Mouse (Mus musculus): ENCODE results near the gene BC048562. TPM values are rescaled to one million over a fixed set of nuclear protein-coding genes. Genes with fewer than 3 reads are reported as not detected.
A peak's percentile ranks its signal among the peaks of the same experiment; 100 is the strongest.

BC048562 gene
- total RNA-seq, 2 experiments from 2014 or later: not detected

DNA sequence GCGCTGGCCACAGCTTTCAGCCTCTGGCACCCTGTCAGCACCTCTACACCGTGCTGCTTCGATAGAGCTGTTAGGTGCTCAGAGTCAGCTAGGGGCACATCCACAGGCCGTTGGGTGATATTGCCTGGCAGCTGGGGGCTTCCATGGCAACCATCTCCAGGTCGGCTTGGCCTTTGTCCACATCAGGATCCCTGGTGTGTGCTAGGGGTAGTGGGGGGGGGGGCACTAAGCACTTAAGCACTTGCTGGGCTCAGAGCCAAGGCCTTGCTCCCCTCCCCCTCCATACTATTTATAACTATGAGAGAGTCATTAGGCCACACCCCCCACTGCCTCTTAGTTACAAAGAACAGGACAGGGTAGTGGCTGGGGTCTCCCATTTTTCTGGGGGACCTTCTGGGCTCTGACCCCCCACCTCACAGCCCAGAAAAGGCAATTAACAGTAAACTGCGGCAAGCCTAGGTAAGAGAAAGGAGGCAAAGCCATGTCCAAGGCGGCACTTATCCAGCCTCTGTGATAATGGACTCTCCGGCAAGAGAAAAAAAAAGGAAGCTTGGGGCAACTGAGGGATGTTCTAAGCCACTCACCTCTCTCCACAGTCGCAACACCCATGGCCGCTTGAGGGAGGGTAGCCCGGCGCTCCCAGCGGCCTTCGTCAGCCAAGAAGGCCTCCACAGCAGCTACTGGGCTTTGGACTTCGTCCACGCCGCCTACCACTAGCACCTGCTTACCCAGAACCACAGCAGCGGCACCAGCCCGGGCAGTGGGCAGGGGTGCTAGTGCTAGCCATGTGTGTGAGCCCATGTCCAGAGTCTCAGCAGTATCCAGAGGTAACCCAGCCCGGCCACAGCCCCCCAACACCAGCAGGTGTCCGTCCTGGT, 14.2 kb downstream of the BC048562 start:
- no peak for DNase-seq (ENCODE audit: low spot score in 2 of 2)

DNA sequence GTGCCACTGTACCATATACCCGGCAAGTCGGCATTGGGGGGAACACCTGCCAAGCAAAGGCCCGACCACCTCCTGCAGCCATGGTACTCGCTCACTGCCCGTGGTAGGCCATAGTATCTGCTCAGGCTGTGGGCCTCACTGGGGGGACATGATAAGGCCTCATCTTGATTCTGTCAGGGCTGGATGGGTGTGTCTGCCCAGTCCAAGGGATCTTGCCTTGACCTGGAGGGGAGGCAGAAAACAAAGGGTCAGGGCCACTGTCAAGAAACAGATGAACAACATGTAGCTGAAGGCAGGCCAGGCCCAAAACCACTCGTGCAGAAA, 14.8 kb downstream of the BC048562 start:
- DNase-seq (ENCODE audit: low spot score in 2 of 2): no peak

- no peak for DNase-seq (ENCODE audit: low spot score in 2 of 2)
Measured at GRCm38 (mm10) chr9:108451519-108452160, 15.4 kb downstream of the BC048562 start.

DNA sequence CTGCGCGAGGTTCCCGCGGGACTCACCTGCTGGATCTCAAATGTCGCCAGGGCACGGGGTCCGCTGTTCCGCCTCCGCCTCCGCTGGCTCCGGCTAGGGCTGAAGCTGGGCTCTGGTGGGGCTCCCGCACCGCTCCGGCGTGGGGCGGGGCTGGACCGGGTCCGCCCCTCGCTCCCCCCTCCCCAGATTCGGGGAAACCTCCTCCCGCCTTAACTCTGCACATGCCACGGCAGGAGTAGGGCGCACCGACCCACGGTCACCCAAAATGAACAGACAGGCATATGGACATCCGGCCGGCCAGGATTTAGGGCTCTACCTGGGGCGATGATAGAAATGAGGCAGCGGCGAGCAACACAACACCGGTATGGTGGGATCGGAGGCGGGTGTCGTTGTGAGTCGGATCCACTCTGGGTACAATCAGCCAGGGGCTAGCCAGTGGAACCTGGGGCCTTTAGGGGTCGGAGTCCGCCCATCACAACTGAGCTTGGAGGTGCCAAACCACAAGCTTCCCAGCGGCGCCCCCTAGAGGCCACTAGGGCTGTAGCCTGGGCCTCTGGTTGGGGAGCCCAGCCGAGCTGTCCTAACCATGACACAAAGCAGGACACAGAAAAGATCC, 16.1 kb downstream of the BC048562 start:
- peak; percentile 79 to 87 for DNase-seq (ENCODE audit: low spot score in 2 of 2)

- no peak for DNase-seq (ENCODE audit: low spot score in 2 of 2)
Measured at GRCm38 (mm10) chr9:108452911-108453310, 16.6 kb downstream of the BC048562 start.

GRCm38 (mm10) chr9:108453458-108453857, 17.2 kb downstream of the BC048562 start:
- no peak for DNase-seq (ENCODE audit: low spot score in 2 of 2)

- DNase-seq (ENCODE audit: low spot score in 2 of 2): no peak
Measured at GRCm38 (mm10) chr9:108454429-108454828, 18.1 kb downstream of the BC048562 start.

- no peak for DNase-seq (ENCODE audit: low spot score in 2 of 2)
Measured at GRCm38 (mm10) chr9:108455747-108456571, 19.7 kb downstream of the BC048562 start.

DNA sequence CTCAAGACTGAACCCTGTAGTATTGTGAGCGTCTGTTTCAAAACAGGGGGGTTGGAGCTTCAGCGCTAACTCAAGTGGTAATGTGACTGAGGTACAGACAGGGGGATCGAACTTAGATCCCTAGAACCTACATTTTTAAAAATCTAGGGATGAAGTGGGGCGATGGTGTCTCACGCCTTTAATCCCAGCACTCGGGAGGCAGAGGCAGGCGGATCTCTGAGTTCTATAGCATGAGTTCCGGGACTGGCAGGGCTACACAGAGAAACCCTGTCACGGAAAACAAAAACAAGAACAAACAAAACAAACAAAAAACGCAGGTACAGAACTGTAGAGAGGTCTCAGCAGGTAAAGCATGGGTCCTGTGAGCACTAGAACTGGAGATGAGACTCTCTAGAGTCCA, 20.7 kb downstream of the BC048562 start:
- DNase-seq (ENCODE audit: low spot score in 2 of 2): no peak

GRCm38 (mm10) chr9:108459939-108460318, 23.6 kb downstream of the BC048562 start:
- DNase-seq (ENCODE audit: low spot score in 2 of 2): no peak

DNA sequence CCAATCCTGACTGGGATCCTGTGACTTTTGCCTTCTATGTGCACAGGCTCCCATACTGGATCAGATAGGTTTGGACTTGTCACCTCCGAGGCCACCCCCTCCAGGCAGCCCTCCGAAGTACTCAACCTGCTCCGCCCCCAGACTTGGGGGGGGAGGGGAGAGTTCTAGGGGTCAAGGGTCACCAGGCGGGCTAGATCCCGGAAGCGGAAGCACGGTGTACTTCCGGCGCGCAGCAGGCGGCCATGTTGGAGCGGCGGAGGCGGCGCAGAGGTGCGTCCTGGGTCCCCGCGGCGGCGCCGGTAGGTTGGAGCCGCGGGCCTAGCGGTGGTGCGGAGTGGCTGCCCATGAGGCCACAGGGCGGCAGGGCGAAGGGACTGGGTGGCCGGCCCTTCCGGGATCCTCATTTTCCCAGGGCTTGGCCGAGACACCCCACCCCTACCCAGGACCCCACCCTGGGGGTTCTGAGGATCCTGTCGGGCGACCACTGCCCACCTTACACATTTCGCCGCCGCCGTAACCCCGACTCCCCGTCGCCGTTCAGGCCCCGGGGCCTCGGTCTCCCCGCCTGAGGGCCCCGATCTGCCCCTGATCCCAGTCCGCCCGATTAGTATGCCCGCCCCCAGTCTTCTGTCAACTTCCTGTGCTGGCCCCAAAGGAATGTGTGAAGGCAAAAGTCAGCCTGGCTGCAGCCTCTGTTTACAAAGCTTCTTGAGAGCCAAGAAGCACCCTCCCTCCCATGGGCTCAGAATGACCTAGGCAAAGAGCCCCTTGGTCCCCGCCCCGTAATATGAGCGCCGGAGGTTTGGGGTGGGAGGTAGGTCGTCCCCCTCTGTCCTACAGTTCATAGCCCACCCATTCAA, 24.3 kb downstream of the BC048562 start, which contains the start of gene Ccdc71:
Ccdc71 (plus strand) TSS at position 209 of the 860 bp plus-strand sequence.
- DNase-seq (ENCODE audit: low spot score in 2 of 2): peak; percentile 62 to 77

- no peak for DNase-seq (ENCODE audit: low spot score in 2 of 2)
Measured at GRCm38 (mm10) chr9:108461181-108461631, 24.9 kb downstream of the BC048562 start, which contains the start of gene Klhdc8b. Gene Klhdc8b, minus strand, starts transcription at chr9:108461581.

DNA sequence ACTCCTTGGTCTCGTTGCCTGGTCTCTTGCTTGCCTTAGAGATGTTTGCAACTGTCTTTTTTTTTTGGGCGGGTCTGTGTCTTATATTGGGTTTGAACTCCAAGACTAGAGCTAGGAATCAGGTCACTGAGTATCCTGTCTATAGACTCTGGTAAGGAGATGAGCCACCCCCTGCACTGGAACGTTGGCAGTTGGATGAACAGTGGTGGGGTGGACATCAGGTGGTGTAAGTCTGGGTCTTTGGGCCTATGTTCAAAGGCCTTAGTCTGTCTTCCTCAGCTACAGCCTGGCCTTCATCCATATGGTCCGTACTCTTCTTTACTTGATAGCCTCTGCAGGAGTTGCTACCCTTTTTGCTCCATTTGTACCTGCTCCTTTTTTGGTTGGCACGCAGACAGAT, 25.4 kb downstream of the BC048562 start:
- no peak for DNase-seq (ENCODE audit: low spot score in 2 of 2)

GRCm38 (mm10) chr9:108462192-108462591, 25.9 kb downstream of the BC048562 start:
- DNase-seq (ENCODE audit: low spot score in 2 of 2): no peak

- no peak for DNase-seq (ENCODE audit: low spot score in 2 of 2)
Measured at GRCm38 (mm10) chr9:108463713-108464112, 27.4 kb downstream of the BC048562 start.

DNA sequence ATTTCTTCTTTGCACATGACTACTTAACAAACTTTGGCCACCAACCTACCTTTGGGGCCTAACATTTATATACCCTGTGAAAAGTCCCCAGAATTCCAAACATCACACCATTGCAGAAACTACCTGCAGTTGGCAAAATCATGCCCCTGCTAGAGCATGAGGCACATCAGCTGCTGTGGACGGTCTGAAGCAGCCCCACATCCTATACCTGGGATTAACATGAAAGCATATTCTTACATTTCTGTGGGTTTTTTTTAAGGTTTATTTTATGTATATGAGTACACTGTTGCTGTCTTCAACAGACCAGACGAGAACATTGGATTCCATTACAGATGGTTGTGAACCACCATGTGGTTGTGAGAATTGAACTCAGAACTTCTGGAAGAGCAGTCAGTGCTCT, 29.9 kb downstream of the BC048562 start:
- no peak for DNase-seq (ENCODE audit: low spot score in 2 of 2)

- DNase-seq (ENCODE audit: low spot score in 2 of 2): no peak
Measured at GRCm38 (mm10) chr9:108469430-108469829, 33.1 kb downstream of the BC048562 start.

GRCm38 (mm10) chr9:108469845-108470244, 33.6 kb downstream of the BC048562 start:
- no peak for DNase-seq (ENCODE audit: low spot score in 2 of 2)

GRCm38 (mm10) chr9:108474528-108474927, 38.2 kb downstream of the BC048562 start:
- no peak for DNase-seq (ENCODE audit: low spot score in 2 of 2)

- DNase-seq (ENCODE audit: low spot score in 2 of 2): peak; percentile 47 to 52
Measured at GRCm38 (mm10) chr9:108478638-108479156, 42.4 kb downstream of the BC048562 start.

All from adrenal gland, postnatal 4 days (tissue).